Mouse (Mus musculus) kidney, embryonic 15.5 days (tissue): ENCODE measurements around the gene Filip1l. TPM values are rescaled to one million over a fixed set of nuclear protein-coding genes. Genes with fewer than 3 reads are reported as not detected.

ENCODE experiments used
- ATAC-seq: fragments of 200-750 bp; cut with Nextera tagmentation; replicated peaks from 2 replicates; pipeline ENCODE4 v1.8.0; 2017; ENCODE audit warnings: moderate TSS enrichment; ENCODE audit not compliant: low FRiP score
- H3K27ac ChIP-seq: fragments of 300-500 bp; sonication (generic); 2 replicates; pipeline ENCODE4 v1.5.1; 2015; ENCODE audit warnings: mild to moderate bottlenecking, inconsistent platforms
- H3K27me3 ChIP-seq: fragments of 300-500 bp; sonication (generic); 2 replicates; pipeline ENCODE4 v1.6.1; 2015; ENCODE audit warnings: inconsistent platforms
- H3K36me3 ChIP-seq: fragments of 300-500 bp; sonication (generic); 2 replicates; pipeline ENCODE4 v1.6.1; 2015; ENCODE audit warnings: inconsistent platforms
- H3K4me1 ChIP-seq: fragments of 300-500 bp; sonication (generic); 2 replicates; pipeline ENCODE4 v1.6.1; 2015; ENCODE audit warnings: inconsistent platforms
- H3K4me2 ChIP-seq: fragments of 300-500 bp; sonication (generic); 2 replicates; pipeline ENCODE4 v1.6.1; 2015; ENCODE audit warnings: moderate library complexity, mild to moderate bottlenecking, inconsistent platforms
- H3K4me3 ChIP-seq: fragments of 300-500 bp; sonication (generic); replicated peaks from 2 replicates; pipeline ENCODE4 v1.5.1; 2015; ENCODE audit warnings: mild to moderate bottlenecking, inconsistent platforms
- H3K9ac ChIP-seq: fragments of 300-500 bp; sonication (generic); 2 replicates; pipeline ENCODE4 v1.6.1; 2015; ENCODE audit warnings: mild to moderate bottlenecking, inconsistent platforms
- H3K9me3 ChIP-seq: fragments of 300-500 bp; sonication (generic); replicated peaks from 2 replicates; pipeline ENCODE4 v1.6.1; 2016; ENCODE audit warnings: inconsistent platforms
- WGBS: fragments of 180-500 bp; shearing (Covaris S2); methylation state at CpG from one replicate; pipeline ENCODE4 v1.1.7; 2015; ENCODE audit warnings: mixed read lengths; 5-methylcytosine and 5-hydroxymethylcytosine counted together
- polyA plus RNA-seq: library from polyadenylated mRNA; unstranded; fragments of >200 nt; fragmentation: Nextera tagmentation; extraction: Ambion mirVana; gene quantifications from 2 replicates; pipeline ENCODE4 v1.2.1, GENCODE M21; 2015

Filip1l gene
- polyA plus RNA-seq, 1 experiment from 2014 or later = 24.2 TPM

DNA sequence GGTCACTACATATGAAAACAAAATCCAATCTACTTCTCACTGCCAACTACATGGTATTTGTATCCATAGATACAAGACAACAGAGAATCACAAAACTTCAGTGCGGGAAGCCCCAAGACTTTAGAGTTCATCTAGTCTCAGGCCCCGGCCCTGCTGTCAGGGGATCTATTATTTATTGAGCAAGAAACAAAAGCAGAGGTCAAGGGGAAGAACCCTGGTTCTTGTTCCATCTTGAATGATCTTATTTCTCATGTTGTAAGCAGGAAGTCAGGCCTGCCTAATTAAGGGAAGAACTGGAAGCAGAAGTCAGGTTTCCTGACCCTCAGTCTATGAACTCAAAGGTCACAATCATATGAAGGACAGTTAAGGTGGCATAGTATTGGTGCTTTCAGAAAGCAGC lies 149.3 kb downstream of the Filip1l start:
- no peaks in the 10 kb centered on the region for H3K9me3 ChIP-seq
- H3K4me2 ChIP-seq = no peak overlapping the region
- no peak overlapping the region for H3K9ac ChIP-seq
- no peak overlapping the region for H3K27ac ChIP-seq
- no peak overlapping the region for H3K4me3 ChIP-seq
- ATAC-seq = no peak
- no peaks in the 10 kb centered on the region for H3K27me3 ChIP-seq
- H3K36me3 ChIP-seq = no peaks in the 10 kb centered on the region
- 0 out of 2 replicates have a peak, but pooled peaks cover 2% of the 10 kb centered on the region for H3K4me1 ChIP-seq
- WGBS = 37% methylated on average over 2 of the region's 2 CpGs

DNA sequence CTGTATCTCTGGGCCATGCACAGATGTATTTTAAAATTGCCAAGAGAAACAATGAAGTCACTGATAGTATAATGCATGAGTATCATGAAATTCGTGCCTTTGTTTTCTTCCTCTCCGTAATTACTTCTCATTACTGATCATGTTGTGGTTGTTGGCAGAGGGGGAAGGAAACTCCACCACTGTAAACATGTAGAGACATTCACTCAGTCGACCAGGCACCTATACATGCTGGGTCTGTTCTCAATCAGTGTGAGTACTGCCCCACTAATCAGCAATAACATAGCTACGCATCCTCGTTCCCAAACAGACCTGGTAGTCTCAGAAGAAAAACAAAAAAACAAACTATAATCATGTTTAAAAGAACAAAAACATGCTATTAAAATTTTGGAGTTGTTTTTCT lies 149.9 kb downstream of the Filip1l start:
- H3K4me3 ChIP-seq = no peak overlapping the region
- H3K4me2 ChIP-seq = no peak overlapping the region
- no peak overlapping the region for H3K9ac ChIP-seq
- H3K27ac ChIP-seq = no peak overlapping the region
- 0 out of 2 replicates have a peak, but pooled peaks cover 2% of the 10 kb centered on the region for H3K4me1 ChIP-seq
- H3K36me3 ChIP-seq = no peaks in the 10 kb centered on the region
- 65% methylated on average over 5 of the region's 5 CpGs for WGBS
- H3K27me3 ChIP-seq = no peaks in the 10 kb centered on the region
- no peak for ATAC-seq
- no peaks in the 10 kb centered on the region for H3K9me3 ChIP-seq

DNA sequence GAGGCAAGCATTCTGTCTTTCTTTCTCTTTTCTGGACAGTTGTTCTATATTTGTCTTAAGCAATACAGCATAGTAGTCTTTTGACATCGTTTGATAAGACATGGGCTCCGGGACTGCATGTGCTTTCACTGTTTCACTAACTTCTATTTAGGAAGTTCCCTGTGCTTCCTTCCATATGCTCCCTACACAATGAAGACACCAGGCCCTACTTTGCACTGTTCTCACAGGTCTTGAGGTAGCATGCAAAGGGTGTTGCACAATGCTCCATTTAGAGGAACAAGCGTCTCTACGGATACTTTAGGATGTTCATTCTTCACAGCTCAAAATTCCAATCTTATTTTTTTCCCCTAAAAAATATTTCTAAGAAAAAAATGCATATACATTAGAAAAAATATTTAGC lies 151.8 kb downstream of the Filip1l start:
- Histone ChIP-seq H3K4me2 (no peak overlapping the region), H3K27me3 (no peaks in the 10 kb centered on the region), H3K9me3 (no peaks in the 10 kb centered on the region), H3K27ac (no peak overlapping the region), H3K4me3 (no peak overlapping the region), H3K4me1 (0 out of 2 replicates have a peak, but pooled peaks cover 2% of the 10 kb centered on the region), H3K36me3 (no peaks in the 10 kb centered on the region), H3K9ac (no peak overlapping the region)
- no peak for ATAC-seq
- 88% methylated on average over 4 of the region's 4 CpGs for WGBS

DNA sequence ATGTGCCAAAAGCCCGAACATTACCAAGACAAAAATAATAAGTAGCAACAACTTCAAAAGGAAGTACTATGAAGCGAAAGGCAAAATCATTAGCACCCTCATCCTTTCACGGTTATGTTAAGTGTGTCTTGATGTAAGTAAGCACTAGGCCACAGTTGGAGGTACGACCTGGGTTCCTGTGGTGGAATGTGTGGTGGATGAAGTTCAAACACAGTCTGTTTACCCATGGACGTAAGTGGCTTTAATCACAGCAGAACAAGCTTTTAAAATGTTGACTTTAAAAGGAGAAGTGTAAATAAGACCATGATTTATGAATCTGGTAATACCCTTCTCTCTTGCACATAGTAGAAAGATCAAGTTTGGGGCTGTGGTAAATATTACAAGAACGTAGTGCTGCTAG lies 153.2 kb downstream of the Filip1l start:
- H3K27me3 ChIP-seq = no peaks in the 10 kb centered on the region
- no peak overlapping the region for H3K4me2 ChIP-seq
- H3K4me1 ChIP-seq = 0 out of 2 replicates have a peak, but pooled peaks cover 2% of the 10 kb centered on the region
- no peaks in the 10 kb centered on the region for H3K36me3 ChIP-seq
- H3K27ac ChIP-seq = no peak overlapping the region
- no peak for ATAC-seq
- WGBS = 47% methylated on average over 6 of the region's 6 CpGs
- H3K4me3 ChIP-seq = no peak overlapping the region
- H3K9me3 ChIP-seq = no peaks in the 10 kb centered on the region
- H3K9ac ChIP-seq = no peak overlapping the region

DNA sequence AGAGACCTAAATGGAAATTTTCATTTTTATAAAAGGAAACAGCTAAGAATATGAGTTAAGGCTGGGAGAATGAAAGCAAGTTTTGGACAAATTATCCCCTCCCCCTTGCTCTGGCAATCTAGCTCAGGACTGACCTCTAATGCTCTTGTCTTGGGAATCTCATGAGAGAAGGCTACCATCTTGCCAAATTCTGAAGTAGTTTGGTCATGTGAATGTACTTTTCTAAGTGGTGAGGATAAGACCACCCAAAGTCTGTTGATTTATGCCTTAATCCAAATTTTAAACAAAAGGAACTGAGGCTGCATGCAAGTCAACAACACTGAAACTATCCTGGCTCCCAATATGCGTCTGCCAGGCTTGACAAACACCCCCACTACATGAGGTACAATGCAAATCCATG lies 155.5 kb downstream of the Filip1l start:
- WGBS = 83% methylated on average over 1 of the region's 1 CpGs
- no peak for ATAC-seq
- Histone ChIP-seq H3K36me3 (no peaks in the 10 kb centered on the region), H3K27me3 (no peaks in the 10 kb centered on the region), H3K4me2 (no peak overlapping the region), H3K4me3 (no peak overlapping the region), H3K9me3 (no peaks in the 10 kb centered on the region), H3K27ac (no peak overlapping the region), H3K9ac (no peak overlapping the region), H3K4me1 (0 out of 2 replicates have a peak, but pooled peaks cover 2% of the 10 kb centered on the region)

DNA sequence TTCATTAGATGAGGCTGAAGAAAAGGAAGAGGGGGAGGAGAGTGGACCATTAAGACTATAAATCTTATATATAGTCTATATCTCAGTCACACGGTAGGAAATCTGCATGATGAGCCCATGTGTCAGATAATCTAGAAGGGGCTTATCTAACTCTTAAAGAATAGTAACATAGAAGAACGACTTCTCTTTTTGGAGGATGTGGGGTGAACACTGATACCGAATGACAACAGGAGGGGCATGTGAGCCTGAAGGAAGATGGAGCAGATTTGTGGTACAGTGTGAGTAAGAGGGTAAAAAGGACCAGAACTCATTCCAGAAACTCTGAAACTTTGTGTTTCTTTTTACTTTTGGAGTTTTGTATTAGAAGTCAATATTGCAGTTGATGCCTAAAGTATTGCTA lies 156.2 kb downstream of the Filip1l start:
- Histone ChIP-seq H3K27ac (no peak overlapping the region), H3K27me3 (no peaks in the 10 kb centered on the region), H3K9me3 (no peaks in the 10 kb centered on the region), H3K4me2 (no peak overlapping the region), H3K36me3 (no peaks in the 10 kb centered on the region), H3K9ac (no peak overlapping the region), H3K4me1 (0 out of 2 replicates have a peak, but pooled peaks cover 2% of the 10 kb centered on the region), H3K4me3 (no peak overlapping the region)
- ATAC-seq = no peak
- whole genome bisulfite sequencing = 68% methylated on average over 3 of the region's 3 CpGs

DNA sequence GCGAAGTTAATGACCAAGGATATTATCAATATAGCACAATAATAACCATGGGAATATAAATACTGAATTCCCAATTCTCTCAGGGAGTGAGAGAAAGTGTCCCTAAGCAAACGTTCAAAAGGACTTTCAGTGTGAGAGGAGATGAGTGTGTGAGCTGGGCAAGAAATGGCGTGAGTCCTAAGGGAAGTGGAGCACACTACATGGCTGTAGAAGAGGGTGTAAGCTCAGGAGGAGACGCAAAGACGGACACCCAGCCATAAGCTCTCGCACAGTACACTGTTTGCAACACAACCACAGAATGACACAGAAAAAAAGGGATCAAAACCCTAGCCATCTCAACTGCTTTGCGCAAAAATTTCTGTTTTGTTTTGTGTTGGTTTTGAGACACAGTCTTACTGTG lies 160.7 kb downstream of the Filip1l start:
- H3K27ac ChIP-seq = no peak overlapping the region
- ATAC-seq = no peak
- H3K27me3 ChIP-seq = no peaks in the 10 kb centered on the region
- 85% methylated on average over 7 of the region's 7 CpGs for WGBS
- H3K4me1 ChIP-seq = 0 out of 2 replicates have a peak, but pooled peaks cover 4% of the 10 kb centered on the region
- H3K9ac ChIP-seq = no peak overlapping the region
- no peaks in the 10 kb centered on the region for H3K9me3 ChIP-seq
- H3K4me2 ChIP-seq = no peak overlapping the region
- no peaks in the 10 kb centered on the region for H3K36me3 ChIP-seq
- H3K4me3 ChIP-seq = no peak overlapping the region

DNA sequence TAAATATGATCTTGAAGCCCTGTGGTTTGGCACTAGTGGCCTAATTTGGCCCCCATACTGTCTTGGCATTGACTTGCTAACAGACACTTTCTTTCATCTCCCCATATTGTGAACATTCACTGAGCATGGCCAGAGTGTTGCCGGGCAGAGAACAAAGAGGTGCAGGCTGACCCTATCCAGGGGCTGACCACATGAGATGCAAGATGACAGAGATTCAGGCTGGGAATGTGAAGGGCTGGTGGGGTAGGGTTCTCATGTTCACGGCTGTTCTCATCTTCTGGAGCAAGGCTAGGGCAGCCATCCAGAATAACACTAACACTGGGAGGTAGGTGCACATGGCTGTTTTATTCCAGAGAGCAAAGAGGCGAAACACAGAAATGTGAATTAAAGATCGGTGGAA lies 161.5 kb downstream of the Filip1l start:
- Histone ChIP-seq H3K27me3 (no peaks in the 10 kb centered on the region), H3K4me1 (0 out of 2 replicates have a peak, but pooled peaks cover 4% of the 10 kb centered on the region), H3K9ac (no peak overlapping the region), H3K4me2 (no peak overlapping the region), H3K9me3 (no peaks in the 10 kb centered on the region), H3K36me3 (no peaks in the 10 kb centered on the region), H3K4me3 (no peak overlapping the region), H3K27ac (no peak overlapping the region)
- 72% methylated on average over 4 of the region's 4 CpGs for WGBS
- ATAC-seq = no peak

DNA sequence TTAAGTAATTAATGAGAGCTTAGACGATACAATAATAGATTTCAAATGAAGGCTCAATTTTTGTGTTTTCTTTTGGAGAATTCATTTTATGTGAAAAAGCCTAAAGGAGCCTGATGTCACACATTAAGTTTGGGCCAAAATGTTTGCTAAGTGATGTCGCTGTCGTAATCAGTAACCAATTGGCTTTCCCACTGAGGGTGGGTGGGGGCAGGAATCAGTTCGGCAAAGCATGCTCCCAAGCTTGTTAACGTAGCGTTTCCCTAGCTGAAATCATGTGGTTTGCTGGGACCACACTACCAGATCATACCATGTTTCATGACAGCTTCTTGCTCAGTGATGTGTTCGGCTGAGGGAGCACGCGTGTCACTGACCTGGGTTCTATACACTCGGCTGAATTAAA lies 162.7 kb downstream of the Filip1l start:
- Histone ChIP-seq H3K4me3 (no peak overlapping the region), H3K4me1 (0 out of 2 replicates have a peak, but pooled peaks cover 4% of the 10 kb centered on the region), H3K36me3 (no peaks in the 10 kb centered on the region), H3K27ac (no peak overlapping the region), H3K9me3 (no peaks in the 10 kb centered on the region), H3K9ac (no peak overlapping the region), H3K4me2 (no peak overlapping the region), H3K27me3 (no peaks in the 10 kb centered on the region)
- WGBS = 71% methylated on average over 10 of the region's 10 CpGs
- ATAC-seq = no peak

DNA sequence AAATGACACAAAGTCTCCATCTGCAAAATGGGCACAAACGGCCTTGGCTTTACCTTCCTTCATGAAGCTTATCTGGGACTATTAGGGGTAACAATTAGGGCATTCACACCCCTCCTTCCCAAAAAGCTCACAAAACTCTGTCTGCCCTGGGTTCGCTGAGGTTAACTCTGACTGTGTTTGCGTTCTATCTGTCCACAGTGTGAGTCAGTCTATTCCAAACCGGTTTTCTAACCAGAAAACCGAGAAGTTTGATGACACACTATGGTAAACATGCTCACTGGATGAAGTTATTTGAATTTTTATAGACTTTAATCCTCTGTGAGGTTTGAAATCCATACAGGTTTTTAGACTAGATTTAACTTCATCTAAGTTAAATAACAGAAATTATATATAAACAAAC lies 172.2 kb downstream of the Filip1l start:
- no peaks in the 10 kb centered on the region for H3K36me3 ChIP-seq
- no peak overlapping the region for H3K27ac ChIP-seq
- H3K27me3 ChIP-seq = no peaks in the 10 kb centered on the region
- H3K4me2 ChIP-seq = no peak overlapping the region
- no peaks in the 10 kb centered on the region for H3K9me3 ChIP-seq
- no peak overlapping the region for H3K9ac ChIP-seq
- ATAC-seq = no peak
- 79% methylated on average over 5 of the region's 5 CpGs for WGBS
- no peaks in the 10 kb centered on the region for H3K4me1 ChIP-seq
- H3K4me3 ChIP-seq = no peak overlapping the region

DNA sequence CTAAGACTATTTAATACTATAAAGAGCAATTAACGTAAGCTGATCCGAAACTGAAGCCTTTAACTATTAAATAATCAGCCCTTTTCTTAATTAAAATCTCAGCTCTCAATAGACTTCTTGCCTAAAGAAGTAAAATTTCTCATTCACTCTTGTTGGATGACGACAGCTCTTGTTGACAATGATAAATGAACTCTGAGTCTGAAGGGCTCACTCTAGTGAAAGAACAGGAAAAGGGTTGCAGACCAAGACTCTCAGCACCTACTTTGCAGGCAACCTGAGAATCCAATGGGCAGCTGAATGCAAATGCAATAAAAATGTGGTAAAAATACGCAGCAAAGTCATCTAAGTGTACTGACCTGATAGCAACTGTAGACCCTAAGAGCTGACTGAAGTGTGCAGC lies 172.6 kb downstream of the Filip1l start:
- no peak for ATAC-seq
- H3K4me3 ChIP-seq = no peak overlapping the region
- WGBS = 61% methylated on average over 4 of the region's 4 CpGs

DNA sequence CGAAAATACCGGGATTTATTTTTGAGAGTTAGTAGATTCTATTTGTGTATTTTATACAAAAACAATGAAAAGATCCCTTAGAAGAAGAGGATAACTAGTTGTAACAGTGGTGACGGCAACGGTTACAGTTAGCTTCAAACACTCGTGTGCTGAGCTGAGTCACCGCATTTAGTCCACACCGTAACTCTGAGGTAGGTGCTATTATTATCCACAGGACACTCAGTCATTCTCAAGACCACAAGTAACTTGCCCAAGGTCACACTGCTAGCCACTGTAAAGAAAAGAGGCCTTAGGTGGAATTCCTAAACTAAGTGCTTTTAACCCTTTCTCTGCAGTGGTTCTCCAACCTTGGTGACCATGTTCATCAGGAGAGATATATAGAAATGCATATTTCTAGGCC lies 174.0 kb downstream of the Filip1l start:
- Histone ChIP-seq H3K4me3 (no peak overlapping the region), H3K36me3 (no peaks in the 10 kb centered on the region), H3K4me1 (no peaks in the 10 kb centered on the region), H3K4me2 (no peak overlapping the region), H3K27me3 (no peaks in the 10 kb centered on the region), H3K9me3 (no peaks in the 10 kb centered on the region), H3K27ac (no peak overlapping the region), H3K9ac (no peak overlapping the region)
- WGBS = 91% methylated on average over 7 of the region's 7 CpGs
- ATAC-seq = no peak

More for the DNA sequence above, 172.6 kb downstream of the Filip1l start:
- Histone ChIP-seq H3K4me1 (no peaks in the 10 kb centered on the region), H3K9ac (no peak overlapping the region), H3K9me3 (no peaks in the 10 kb centered on the region), H3K27me3 (no peaks in the 10 kb centered on the region), H3K36me3 (no peaks in the 10 kb centered on the region), H3K27ac (no peak overlapping the region), H3K4me2 (no peak overlapping the region)

DNA sequence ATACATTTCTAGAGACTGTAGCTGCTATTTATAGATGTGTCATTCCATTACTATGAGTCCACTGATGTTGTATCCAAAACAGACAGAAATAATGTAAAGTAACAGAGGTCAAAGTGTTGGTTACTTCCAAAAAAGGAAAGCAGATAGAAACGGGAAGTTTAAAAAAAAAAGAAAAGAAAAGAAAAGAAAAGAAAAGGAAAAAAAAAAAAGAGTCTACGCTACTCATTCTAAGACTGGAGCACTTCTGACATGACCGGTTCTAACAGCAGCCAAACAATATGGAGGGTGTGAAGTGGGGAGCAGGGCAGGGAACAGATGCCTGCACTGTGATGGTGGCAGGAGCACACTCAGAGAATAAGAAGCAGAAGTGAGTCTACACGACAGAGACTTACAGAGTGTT lies 175.6 kb downstream of the Filip1l start:
- H3K4me3 ChIP-seq = no peak overlapping the region
- WGBS = 59% methylated on average over 4 of the region's 4 CpGs
- no peaks in the 10 kb centered on the region for H3K27me3 ChIP-seq
- no peak overlapping the region for H3K9ac ChIP-seq
- no peaks in the 10 kb centered on the region for H3K4me1 ChIP-seq
- H3K9me3 ChIP-seq = no peaks in the 10 kb centered on the region
- H3K4me2 ChIP-seq = no peak overlapping the region
- ATAC-seq = no peak
- no peak overlapping the region for H3K27ac ChIP-seq
- no peaks in the 10 kb centered on the region for H3K36me3 ChIP-seq
